Mouse (Mus musculus) yolk sac, embryonic 10.5 days (tissue): Measurements from ENCODE around the gene Them4.

ENCODE experiments used
- DNase-seq: peaks from one replicate; pipeline ENCODE4 v3.0.0-alpha.2; 2017; ENCODE audit warnings: low spot score

Them4 gene

GRCm38 (mm10) chr3:94368631-94369030 lies 58.7 kb downstream of the Them4 start:
- no peak for DNase-seq

GRCm38 (mm10) chr3:94369709-94370108 lies 59.8 kb downstream of the Them4 start:
- no peak for DNase-seq

- no peak for DNase-seq
These were observed 61.7 kb downstream of the Them4 start for GRCm38 (mm10) chr3:94371637-94372036.

GRCm38 (mm10) chr3:94372038-94372437 lies 62.1 kb downstream of the Them4 start:
- DNase-seq: no peak

- no peak for DNase-seq
These were observed 62.8 kb downstream of the Them4 start, which contains the start of gene Rorc for GRCm38 (mm10) chr3:94372641-94373040. Gene Rorc, plus strand, starts transcription at chr3:94372794.

GRCm38 (mm10) chr3:94373090-94373489 lies 63.2 kb downstream of the Them4 start:
- DNase-seq: no peak

GRCm38 (mm10) chr3:94373597-94374011 lies 63.7 kb downstream of the Them4 start:
- DNase-seq: peak; percentile 13

- no peak for DNase-seq
These were observed 64.7 kb downstream of the Them4 start for GRCm38 (mm10) chr3:94374636-94375035.

GRCm38 (mm10) chr3:94375146-94375545 lies 65.3 kb downstream of the Them4 start:
- DNase-seq: no peak

GRCm38 (mm10) chr3:94375861-94376260 lies 66.0 kb downstream of the Them4 start:
- DNase-seq: no peak

GRCm38 (mm10) chr3:94377028-94377923 lies 67.4 kb downstream of the Them4 start:
- no peak for DNase-seq

- DNase-seq: no peak
These were observed 70.1 kb downstream of the Them4 start for GRCm38 (mm10) chr3:94379831-94380510.
